Mouse (Mus musculus) lung, postnatal 36 days (tissue): ENCODE results near the gene Tedc2.
A peak's percentile ranks its signal among the peaks of the same experiment; 100 is the strongest.

Experiments
- DNase-seq: peaks from one replicate; pipeline ENCODE4 v3.0.0; 2022; ENCODE audit warnings: mixed read lengths

Gene Tedc2

GRCm38 (mm10) chr17:24220435-24221411, at the start of gene Tedc2:
Tedc2 (minus strand) TSS chr17:24220851.
- DNase-seq, result peak; percentile 99

- no peak for DNase-seq
Observed at GRCm38 (mm10) chr17:24267133-24267532, 46.5 kb upstream of the Tedc2 start.

GRCm38 (mm10) chr17:24264766-24265165, 44.1 kb upstream of the Tedc2 start:
- no peak for DNase-seq

GRCm38 (mm10) chr17:24260516-24260915, 39.9 kb upstream of the Tedc2 start:
- DNase-seq, result no peak

GRCm38 (mm10) chr17:24259702-24260101, 39.1 kb upstream of the Tedc2 start:
- no peak for DNase-seq

GRCm38 (mm10) chr17:24258981-24259380, 38.3 kb upstream of the Tedc2 start:
- no peak for DNase-seq

GRCm38 (mm10) chr17:24252329-24252728, 31.7 kb upstream of the Tedc2 start:
- DNase-seq, result no peak

GRCm38 (mm10) chr17:24251320-24252069, 30.8 kb upstream of the Tedc2 start, which contains the start of gene Ccnf:
Ccnf (minus strand) TSS chr17:24251484.
- DNase-seq, result peak; percentile 99

GRCm38 (mm10) chr17:24250988-24251319, 30.3 kb upstream of the Tedc2 start:
- no peak for DNase-seq

GRCm38 (mm10) chr17:24248641-24249040, 28.0 kb upstream of the Tedc2 start:
- peak; percentile 10 for DNase-seq

- DNase-seq, result no peak
Observed at GRCm38 (mm10) chr17:24244061-24244460, 23.4 kb upstream of the Tedc2 start.

- peak; percentile 62 for DNase-seq
Observed at GRCm38 (mm10) chr17:24243311-24243969, 22.8 kb upstream of the Tedc2 start.

GRCm38 (mm10) chr17:24236921-24237320, 16.3 kb upstream of the Tedc2 start:
- peak; percentile 6 for DNase-seq

GRCm38 (mm10) chr17:24236479-24236878, 15.8 kb upstream of the Tedc2 start:
- DNase-seq, result no peak

- DNase-seq, result no peak
Observed at GRCm38 (mm10) chr17:24227941-24228340, 7.3 kb upstream of the Tedc2 start.

GRCm38 (mm10) chr17:24226721-24227120, 6.1 kb upstream of the Tedc2 start:
- DNase-seq, result no peak

- DNase-seq, result no peak
Observed at GRCm38 (mm10) chr17:24225851-24226250, 5.2 kb upstream of the Tedc2 start.

GRCm38 (mm10) chr17:24224741-24225140, 4.1 kb upstream of the Tedc2 start:
- DNase-seq, result no peak

GRCm38 (mm10) chr17:24223513-24223912, 2.9 kb upstream of the Tedc2 start:
- DNase-seq, result no peak

- no peak for DNase-seq
Observed at GRCm38 (mm10) chr17:24222653-24223052, 2.0 kb upstream of the Tedc2 start.

- no peak for DNase-seq
Observed at GRCm38 (mm10) chr17:24216836-24217235, 3.8 kb downstream of the Tedc2 start.

GRCm38 (mm10) chr17:24213186-24213585, 7.5 kb downstream of the Tedc2 start:
- peak; percentile 58 for DNase-seq

- no peak for DNase-seq
Observed at GRCm38 (mm10) chr17:24212441-24213018, 8.1 kb downstream of the Tedc2 start.
